Mouse (Mus musculus): Measurements from ENCODE around the gene AC161166.1. TPM values are rescaled to one million over a fixed set of nuclear protein-coding genes. Genes with fewer than 3 reads are reported as not detected.

Gene AC161166.1
- polyA plus RNA-seq, 2 experiments, result not detected

GRCm38 (mm10) chr7:24466835-24467234, 45.4 kb downstream of the AC161166.1 start:
- DNase-seq (ENCODE audit: low read depth in 3 of 3, low spot score in 3 of 3) (no peak), ATAC-seq (ENCODE audit: insufficient read depth) (no peak)
- no peaks in the 10 kb centered on the region for H3K27me3 ChIP-seq (ENCODE audit: control insufficient read depth, insufficient read depth, low read length)
- no peak overlapping the region for H3K4me3 ChIP-seq (ENCODE audit: insufficient read depth in 1 of 2, low read depth in 2 of 2, low read length in 2 of 2)
- H3K27ac ChIP-seq, result no peak overlapping the region
- H3K4me1 ChIP-seq (replicated peaks; ENCODE audit: control insufficient read depth in 2 of 2, insufficient read depth in 2 of 2, low read length in 1 of 2), result peaks cover 0 to under 1% of the 10 kb centered on the region in 2 experiments; a peak in 2 of 4 replicates
- no peaks in the 10 kb centered on the region for H3K36me3 ChIP-seq (replicated peaks; ENCODE audit: control insufficient read depth, insufficient read depth, low read depth)
- no peaks in the 10 kb centered on the region; the same call in 1 of the 2 replicates for H3K9me3 ChIP-seq (ENCODE audit: control insufficient read depth, low read length)
- no peak overlapping the region for H3K9ac ChIP-seq (replicated peaks)
- no peak for TF ChIP-seq CTCF (IDR thresholded peaks at IDR 0.05; ENCODE audit: low read depth)
- WGBS (ENCODE audit: insufficient replicate concordance), result 55% methylated on average over 6 of the region's 6 CpGs
- H3K4me2 ChIP-seq (ENCODE audit: low read depth), result no peak overlapping the region

DNA sequence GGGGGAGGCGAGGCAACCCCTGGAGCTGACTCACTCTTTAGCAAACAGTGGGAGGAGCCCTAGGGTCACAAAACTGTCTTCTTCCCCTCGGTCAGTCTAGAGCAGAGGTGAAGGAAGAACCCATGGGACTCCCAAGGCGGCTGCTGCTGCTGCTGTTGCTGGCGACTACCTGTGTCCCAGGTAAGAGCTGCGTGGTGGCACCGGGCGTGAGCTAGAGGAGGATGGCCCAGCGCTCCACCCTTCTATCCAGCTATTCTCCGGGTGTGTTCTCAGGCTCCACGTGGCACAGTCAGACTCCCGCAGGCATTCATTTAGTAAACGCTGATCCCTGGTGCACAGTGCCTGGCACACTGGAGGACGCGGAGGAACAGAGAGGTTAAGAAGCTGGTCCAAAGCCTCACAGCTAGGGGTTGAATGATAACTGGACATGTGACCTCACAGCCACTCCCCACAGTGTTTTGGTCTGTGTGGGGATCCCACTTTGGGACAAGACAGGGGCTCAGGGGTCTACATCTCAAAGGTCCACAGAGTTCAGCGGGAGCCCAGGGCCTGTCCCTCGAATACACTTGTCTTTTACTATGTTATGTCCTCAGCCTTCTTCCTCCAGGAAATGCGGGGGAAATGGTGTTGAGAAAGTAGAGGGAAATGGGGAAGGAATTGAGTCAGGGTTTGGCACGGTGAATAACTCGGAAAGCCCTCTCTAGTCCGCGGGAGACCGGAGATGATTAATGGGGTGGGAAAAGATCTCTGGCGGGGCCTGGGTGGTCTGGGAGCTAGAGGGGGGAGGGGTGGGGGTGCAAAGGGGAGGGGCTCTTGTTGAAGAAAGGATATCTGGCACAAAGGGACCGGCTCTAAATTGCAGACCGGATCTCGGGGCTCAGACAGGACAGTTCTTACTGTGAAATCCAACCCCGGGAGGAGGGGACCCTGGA, 49.6 kb downstream of the AC161166.1 start, which contains the start of gene Plaur:
Plaur (plus strand) TSS at position 97 of the 932 bp plus-strand sequence.
- TF ChIP-seq CTCF (IDR thresholded peaks at IDR 0.05; ENCODE audit: low read depth), result no peak
- no peak for TF ChIP-seq EP300 (IDR thresholded peaks at IDR 0.05; ENCODE audit: low read depth)

DNA sequence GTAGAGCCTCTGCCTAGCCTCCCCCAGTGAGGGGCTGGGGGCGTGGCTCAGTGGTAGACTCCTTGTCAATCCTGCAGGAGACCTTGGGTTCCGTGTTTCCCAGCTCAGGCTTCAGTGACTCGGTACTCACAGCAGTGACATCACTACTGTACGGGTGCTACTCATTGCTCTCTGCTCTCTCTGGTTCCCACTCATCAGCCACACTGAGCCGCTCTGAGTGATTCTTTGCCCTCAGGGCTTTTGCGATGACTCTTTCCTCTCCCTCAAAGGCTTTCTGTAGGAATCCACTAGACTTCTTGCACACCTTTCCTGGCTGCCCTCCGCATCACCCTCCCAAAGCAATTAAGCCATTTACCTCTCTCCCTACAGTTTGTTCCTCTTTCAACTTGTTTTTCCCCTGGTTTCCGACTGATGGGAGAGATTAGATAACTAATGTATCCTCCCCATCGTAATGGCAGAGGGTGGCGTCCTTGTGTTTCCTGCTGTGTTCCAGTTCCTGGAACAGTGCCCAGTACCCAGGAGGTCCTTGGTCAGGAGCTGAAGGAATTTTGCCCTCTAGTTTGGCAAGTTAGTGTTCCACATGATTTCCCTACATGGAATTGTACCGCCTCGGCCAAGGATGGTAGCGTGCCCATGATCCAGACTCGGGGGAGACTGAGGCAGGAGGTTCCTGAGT, 50.7 kb downstream of the AC161166.1 start:
- Histone ChIP-seq H3K27ac (no peak overlapping the region), H3K4me3 (ENCODE audit: insufficient read depth in 1 of 2, low read depth in 2 of 2, low read length in 2 of 2) (no peak overlapping the region), H3K4me2 (ENCODE audit: low read depth) (no peak overlapping the region), H3K9me3 (ENCODE audit: control insufficient read depth, low read length) (no peaks in the 10 kb centered on the region), H3K9ac (replicated peaks) (no peak overlapping the region), H3K36me3 (replicated peaks; ENCODE audit: control insufficient read depth, insufficient read depth, low read depth) (no peaks in the 10 kb centered on the region), H3K4me1 (replicated peaks; ENCODE audit: control insufficient read depth in 2 of 2, insufficient read depth in 2 of 2, low read length in 1 of 2) (peaks cover 0 to 4% of the 10 kb centered on the region in 2 experiments; a peak in 2 of 4 replicates), H3K27me3 (ENCODE audit: control insufficient read depth, insufficient read depth, low read length) (no peaks in the 10 kb centered on the region)
- DNase-seq (ENCODE audit: low read depth in 3 of 3, low spot score in 3 of 3) (no peak), ATAC-seq (ENCODE audit: insufficient read depth) (no peak)
- 20% methylated on average over 14 of the region's 14 CpGs for WGBS (ENCODE audit: insufficient replicate concordance)
- TF ChIP-seq EP300 (IDR thresholded peaks at IDR 0.05; ENCODE audit: low read depth), result no peak
- no peak for TF ChIP-seq CTCF (IDR thresholded peaks at IDR 0.05; ENCODE audit: low read depth)

More for the DNA sequence above, 49.6 kb downstream of the AC161166.1 start, which contains the start of gene Plaur:
- H3K4me3 ChIP-seq (ENCODE audit: insufficient read depth in 1 of 2, low read depth in 2 of 2, low read length in 2 of 2), result peak within 1 kb of the TSS; percentile 13 to 33; a peak in 3 of 4 replicates
- no peaks in the 10 kb centered on the region for H3K9me3 ChIP-seq (ENCODE audit: control insufficient read depth, low read length)
- H3K27ac ChIP-seq, result no peak within 1 kb of the TSS
- H3K27me3 ChIP-seq (ENCODE audit: control insufficient read depth, insufficient read depth, low read length), result no peaks in the 10 kb centered on the region
- 2% methylated on average over 27 of the region's 27 CpGs for WGBS (ENCODE audit: insufficient replicate concordance)
- H3K9ac ChIP-seq (replicated peaks), result no peak within 1 kb of the TSS
- H3K36me3 ChIP-seq (replicated peaks; ENCODE audit: control insufficient read depth, insufficient read depth, low read depth), result no peaks in the 10 kb centered on the region
- peak within 1 kb of the TSS; percentile 1 for H3K4me2 ChIP-seq (ENCODE audit: low read depth)
- ATAC-seq (ENCODE audit: insufficient read depth) (peak; percentile 48), DNase-seq (ENCODE audit: low read depth in 3 of 3, low spot score in 3 of 3) (no peak)
- H3K4me1 ChIP-seq (replicated peaks; ENCODE audit: control insufficient read depth in 2 of 2, insufficient read depth in 2 of 2, low read length in 1 of 2), result peaks cover 0 to 4% of the 10 kb centered on the region in 2 experiments; a peak in 2 of 4 replicates

Other genes with a start within 250 kb of the AC161166.1 start
- gene Zfp93, start 242.0 kb downstream of the AC161166.1 start, polyA plus RNA-seq (2012; rRNA removed), result 0.58 and 7.6 TPM in 2 replicates
- gene Zfp93, start 242.0 kb downstream of the AC161166.1 start, polyA plus RNA-seq (2014; fragmentation: Nextera tagmentation; extraction: Ambion mirVana), result 0.75 and 1.3 TPM in 2 replicates
- 2.3 and 2.6 TPM in 2 replicates for gene Zfp61, start 211.2 kb downstream of the AC161166.1 start, polyA plus RNA-seq (2012; rRNA removed)
- gene Zfp61, start 211.2 kb downstream of the AC161166.1 start, polyA plus RNA-seq (2014; fragmentation: Nextera tagmentation; extraction: Ambion mirVana), result 1.6 and 2.1 TPM in 2 replicates
- gene Zfp94, start 195.8 kb downstream of the AC161166.1 start, polyA plus RNA-seq (2012; rRNA removed), result 1.5 and 1.8 TPM in 2 replicates
- 1.4 TPM in 2 replicates for gene Zfp94, start 195.8 kb downstream of the AC161166.1 start, polyA plus RNA-seq (2014; fragmentation: Nextera tagmentation; extraction: Ambion mirVana)
- 0.11 TPM in 1 of 2 replicates, not detected in the other for gene Tescl, start 178.5 kb downstream of the AC161166.1 start, polyA plus RNA-seq (2012; rRNA removed)
- not detected in 2 replicates for gene Tescl, start 178.5 kb downstream of the AC161166.1 start, polyA plus RNA-seq (2014; fragmentation: Nextera tagmentation; extraction: Ambion mirVana)
- not detected in 2 replicates for gene Lypd5, start 163.3 kb downstream of the AC161166.1 start, polyA plus RNA-seq (2012; rRNA removed)
- not detected in 2 replicates for gene Lypd5, start 163.3 kb downstream of the AC161166.1 start, polyA plus RNA-seq (2014; fragmentation: Nextera tagmentation; extraction: Ambion mirVana)
- 112 and 113 TPM in 2 replicates for gene Kcnn4, start 142.2 kb downstream of the AC161166.1 start, polyA plus RNA-seq (2012; rRNA removed)
- gene Kcnn4, start 142.2 kb downstream of the AC161166.1 start, polyA plus RNA-seq (2014; fragmentation: Nextera tagmentation; extraction: Ambion mirVana), result 90.2 and 112 TPM in 2 replicates
- 20.6 and 22.2 TPM in 2 replicates for gene Smg9, start 112.8 kb downstream of the AC161166.1 start, polyA plus RNA-seq (2012; rRNA removed)
- gene Smg9, start 112.8 kb downstream of the AC161166.1 start, polyA plus RNA-seq (2014; fragmentation: Nextera tagmentation; extraction: Ambion mirVana), result 11.2 and 11.8 TPM in 2 replicates
- not detected in 2 replicates for gene Irgc1, start 60.2 kb downstream of the AC161166.1 start, polyA plus RNA-seq (2012; rRNA removed)
- gene Irgc1, start 60.2 kb downstream of the AC161166.1 start, polyA plus RNA-seq (2014; fragmentation: Nextera tagmentation; extraction: Ambion mirVana), result not detected in 2 replicates
- 1.7 and 2.1 TPM in 2 replicates for gene Plaur, start 50.0 kb downstream of the AC161166.1 start, polyA plus RNA-seq (2012; rRNA removed)
- 2.7 and 3.5 TPM in 2 replicates for gene Plaur, start 50.0 kb downstream of the AC161166.1 start, polyA plus RNA-seq (2014; fragmentation: Nextera tagmentation; extraction: Ambion mirVana)
- 0.43 and 0.48 TPM in 2 replicates for gene Cadm4, start 30.4 kb downstream of the AC161166.1 start, polyA plus RNA-seq (2012; rRNA removed)
- 0.05 TPM in 1 of 2 replicates, not detected in the other for gene Cadm4, start 30.4 kb downstream of the AC161166.1 start, polyA plus RNA-seq (2014; fragmentation: Nextera tagmentation; extraction: Ambion mirVana)
- 3.8 and 4.0 TPM in 2 replicates for gene Zfp428, start 5.4 kb downstream of the AC161166.1 start, polyA plus RNA-seq (2012; rRNA removed)
- 2.3 TPM in 2 replicates for gene Zfp428, start 5.4 kb downstream of the AC161166.1 start, polyA plus RNA-seq (2014; fragmentation: Nextera tagmentation; extraction: Ambion mirVana)
- 1.7 and 1.8 TPM in 2 replicates for gene Irgq, start 18.2 kb upstream of the AC161166.1 start, polyA plus RNA-seq (2012; rRNA removed)
- 1.0 and 1.6 TPM in 2 replicates for gene Irgq, start 18.2 kb upstream of the AC161166.1 start, polyA plus RNA-seq (2014; fragmentation: Nextera tagmentation; extraction: Ambion mirVana)
- not detected in 2 replicates for gene Pinlyp, start 33.7 kb upstream of the AC161166.1 start, polyA plus RNA-seq (2012; rRNA removed)
- gene Pinlyp, start 33.7 kb upstream of the AC161166.1 start, polyA plus RNA-seq (2014; fragmentation: Nextera tagmentation; extraction: Ambion mirVana), result not detected in 2 replicates
- 27.8 and 28.8 TPM in 2 replicates for gene Xrcc1, start 33.8 kb upstream of the AC161166.1 start, polyA plus RNA-seq (2012; rRNA removed)
- gene Xrcc1, start 33.8 kb upstream of the AC161166.1 start, polyA plus RNA-seq (2014; fragmentation: Nextera tagmentation; extraction: Ambion mirVana), result 27.3 and 40.9 TPM in 2 replicates
- gene Ethe1, start 75.1 kb upstream of the AC161166.1 start, polyA plus RNA-seq (2012; rRNA removed), result 14.8 and 16.5 TPM in 2 replicates
- gene Ethe1, start 75.1 kb upstream of the AC161166.1 start, polyA plus RNA-seq (2014; fragmentation: Nextera tagmentation; extraction: Ambion mirVana), result 24.8 and 27.3 TPM in 2 replicates
- 0.09 and 0.11 TPM in 2 replicates for gene Zfp575, start 75.2 kb upstream of the AC161166.1 start, polyA plus RNA-seq (2012; rRNA removed)
- gene Zfp575, start 75.2 kb upstream of the AC161166.1 start, polyA plus RNA-seq (2014; fragmentation: Nextera tagmentation; extraction: Ambion mirVana), result 0.04 TPM in 1 of 2 replicates, not detected in the other
- 0.38 and 0.59 TPM in 2 replicates for gene Phldb3, start 98.3 kb upstream of the AC161166.1 start, polyA plus RNA-seq (2012; rRNA removed)
- 0.06 and 0.15 TPM in 2 replicates for gene Phldb3, start 98.3 kb upstream of the AC161166.1 start, polyA plus RNA-seq (2014; fragmentation: Nextera tagmentation; extraction: Ambion mirVana)
- gene Lypd3, start 124.1 kb upstream of the AC161166.1 start, polyA plus RNA-seq (2012; rRNA removed), result 0.03 TPM in 1 of 2 replicates, not detected in the other
- gene Lypd3, start 124.1 kb upstream of the AC161166.1 start, polyA plus RNA-seq (2014; fragmentation: Nextera tagmentation; extraction: Ambion mirVana), result not detected in 2 replicates
- gene Tex101, start 164.2 kb upstream of the AC161166.1 start, polyA plus RNA-seq (2012; rRNA removed), result not detected in 2 replicates
- gene Tex101, start 164.2 kb upstream of the AC161166.1 start, polyA plus RNA-seq (2014; fragmentation: Nextera tagmentation; extraction: Ambion mirVana), result not detected in 2 replicates
- gene BC049730, start 196.8 kb upstream of the AC161166.1 start, polyA plus RNA-seq (2012; rRNA removed), result not detected in 2 replicates
- not detected in 2 replicates for gene BC049730, start 196.8 kb upstream of the AC161166.1 start, polyA plus RNA-seq (2014; fragmentation: Nextera tagmentation; extraction: Ambion mirVana)
- not detected in 2 replicates for gene Gm4763, start 214.5 kb upstream of the AC161166.1 start, polyA plus RNA-seq (2012; rRNA removed)
- gene Gm4763, start 214.5 kb upstream of the AC161166.1 start, polyA plus RNA-seq (2014; fragmentation: Nextera tagmentation; extraction: Ambion mirVana), result not detected in 2 replicates
- 1.0 and 1.1 TPM in 2 replicates for gene Cd177, start 247.9 kb upstream of the AC161166.1 start, polyA plus RNA-seq (2012; rRNA removed)
- 1.9 and 2.8 TPM in 2 replicates for gene Cd177, start 247.9 kb upstream of the AC161166.1 start, polyA plus RNA-seq (2014; fragmentation: Nextera tagmentation; extraction: Ambion mirVana)

All from liver, embryonic 14.5 days (tissue).